Mouse (Mus musculus): Measurements from ENCODE around the gene Ap4m1. TPM values are rescaled to one million over a fixed set of nuclear protein-coding genes. Genes with fewer than 3 reads are reported as not detected.

Ap4m1 gene
- 67.2 TPM in 2 replicates for polyA plus RNA-seq (2012; rRNA removed)

GRCm38 (mm10) chr5:138171695-138172491, at the start of gene Ap4m1, which contains the start of gene Mcm7:
Ap4m1 (plus strand) TSS chr5:138172002.
Mcm7 (minus strand) TSS chr5:138172422.

GRCm38 (mm10) chr5:138155443-138155976, 16.3 kb upstream of the Ap4m1 start, which contains the start of gene Zfp113:
Zfp113 (minus strand) TSS chr5:138155744.

GRCm38 (mm10) chr5:138160842-138161665, 10.7 kb upstream of the Ap4m1 start, which contains the start of gene Cops6:
Cops6 (plus strand) TSS chr5:138161071.

GRCm38 (mm10) chr5:138186950-138187638, 15.3 kb downstream of the Ap4m1 start, which contains the start of the genes Taf6 and Cnpy4:
Taf6 (minus strand) TSS chr5:138187451.
Cnpy4 (plus strand) TSS chr5:138187485.

GRCm38 (mm10) chr5:138193771-138194727, 22.2 kb downstream of the Ap4m1 start, which contains the start of gene Mblac1:
Mblac1 (plus strand) TSS chr5:138194314.

GRCm38 (mm10) chr5:138225700-138226099, 53.9 kb downstream of the Ap4m1 start, which contains the start of gene Nxpe5:
Nxpe5 (plus strand) TSS chr5:138225898.

Other genes starting within 250 kb of the Ap4m1 start
- gene Gjc3, start 208.9 kb upstream of the Ap4m1 start, polyA plus RNA-seq (2012; rRNA removed): 0.38 and 0.71 TPM in 2 replicates
- not detected in 2 replicates for gene Azgp1, start 190.5 kb upstream of the Ap4m1 start, polyA plus RNA-seq (2012; rRNA removed)
- gene Smok3a, start 150.7 kb upstream of the Ap4m1 start, polyA plus RNA-seq (2012; rRNA removed): not detected in 2 replicates
- not detected in 2 replicates for gene Smok3b, start 150.6 kb upstream of the Ap4m1 start, polyA plus RNA-seq (2012; rRNA removed)
- not detected in 2 replicates for gene Smok3c, start 118.8 kb upstream of the Ap4m1 start, polyA plus RNA-seq (2012; rRNA removed)
- gene Zkscan1, start 86.9 kb upstream of the Ap4m1 start, polyA plus RNA-seq (2012; rRNA removed): 16.6 and 18.9 TPM in 2 replicates
- 66.8 and 74.4 TPM in 2 replicates for gene Zscan21, start 55.1 kb upstream of the Ap4m1 start, polyA plus RNA-seq (2012; rRNA removed)
- gene Zfp113, start 16.3 kb upstream of the Ap4m1 start, polyA plus RNA-seq (2012; rRNA removed): 10.6 and 11.5 TPM in 2 replicates
- 134 and 138 TPM in 2 replicates for gene Cops6, start 10.9 kb upstream of the Ap4m1 start, polyA plus RNA-seq (2012; rRNA removed)
- gene Mcm7, start 420 bp downstream of the Ap4m1 start, polyA plus RNA-seq (2012; rRNA removed): 156 and 192 TPM in 2 replicates
- gene Taf6, start 15.4 kb downstream of the Ap4m1 start, polyA plus RNA-seq (2012; rRNA removed): 88.3 and 101 TPM in 2 replicates
- gene Cnpy4, start 15.5 kb downstream of the Ap4m1 start, polyA plus RNA-seq (2012; rRNA removed): 32.2 and 35.5 TPM in 2 replicates
- gene Mblac1, start 22.3 kb downstream of the Ap4m1 start, polyA plus RNA-seq (2012; rRNA removed): 8.7 and 9.9 TPM in 2 replicates
- 0.04 and 0.05 TPM in 2 replicates for gene Nxpe5, start 53.9 kb downstream of the Ap4m1 start, polyA plus RNA-seq (2012; rRNA removed)
- 136 and 141 TPM in 2 replicates for gene Lamtor4, start 83.5 kb downstream of the Ap4m1 start, polyA plus RNA-seq (2012; rRNA removed)
- gene BC037034, start 92.0 kb downstream of the Ap4m1 start, polyA plus RNA-seq (2012; rRNA removed): 137 and 147 TPM in 2 replicates
- 0.70 and 0.85 TPM in 2 replicates for gene Gal3st4, start 100.8 kb downstream of the Ap4m1 start, polyA plus RNA-seq (2012; rRNA removed)
- gene Gm43720, start 108.0 kb downstream of the Ap4m1 start, polyA plus RNA-seq (2012; rRNA removed): 0.50 and 0.59 TPM in 2 replicates
- gene Gpc2, start 108.0 kb downstream of the Ap4m1 start, polyA plus RNA-seq (2012; rRNA removed): 623 and 676 TPM in 2 replicates
- 19.5 and 20.7 TPM in 2 replicates for gene Stag3, start 108.2 kb downstream of the Ap4m1 start, polyA plus RNA-seq (2012; rRNA removed)
- 0.09 and 0.14 TPM in 2 replicates for gene Pvrig, start 170.0 kb downstream of the Ap4m1 start, polyA plus RNA-seq (2012; rRNA removed)

Measured in central nervous system, embryonic 14 days (tissue).